Mouse (Mus musculus) left cerebral cortex, adult 9 months (tissue): ENCODE measurements around the gene Gm49325.
"Not testable (repeated sequence)": the region's sequence is repeated elsewhere in the genome, so short reads cannot be mapped to it uniquely, and the experiment has no call there.

Source experiments
- DNase-seq, 2 experiments: peaks; one replicate each; pipeline ENCODE4 v3.0.0; 2022; ENCODE audit warnings: low spot score in 2 of 2

The Gm49325 gene

DNA sequence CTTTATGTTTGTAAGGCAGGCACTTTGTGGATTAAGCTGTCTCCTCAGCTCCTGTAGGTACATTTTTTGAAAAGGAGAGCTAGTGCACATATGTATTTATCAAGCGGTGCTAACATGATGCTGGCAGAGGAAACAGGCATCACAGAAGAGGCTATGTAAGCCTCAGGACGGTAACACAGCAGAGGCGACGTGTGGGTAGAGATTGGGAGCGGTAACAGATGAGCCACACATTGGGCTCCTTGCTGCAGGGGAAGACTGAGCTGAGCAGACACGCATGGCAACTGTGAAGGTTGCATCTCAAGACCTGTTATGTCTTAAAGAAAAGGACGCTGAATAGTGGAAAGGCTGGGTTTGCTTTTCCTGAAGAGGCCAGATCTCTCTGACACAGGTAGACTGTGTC, 77.0 kb downstream of the Gm49325 start:
- peak in 1 of 2 experiments; percentile 31 for DNase-seq

DNA sequence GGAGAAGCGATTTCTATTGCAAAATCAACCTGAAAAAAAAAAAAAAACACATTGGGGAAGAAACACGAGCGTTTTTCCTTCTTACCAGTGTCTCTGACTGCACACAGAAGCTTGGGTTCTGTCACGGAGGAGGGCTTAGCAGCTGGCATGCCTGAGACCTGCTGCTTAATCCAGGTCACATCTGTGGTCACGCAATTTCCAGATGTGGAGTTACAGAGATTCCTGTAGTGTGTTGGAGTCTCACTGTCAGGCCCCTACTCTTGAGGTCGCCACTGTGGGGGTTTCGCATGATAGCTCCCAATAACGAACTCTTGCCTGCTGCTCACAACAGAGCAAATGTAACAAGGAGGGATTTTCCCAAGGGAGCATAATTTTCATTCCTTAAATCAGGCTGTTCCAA, 78.2 kb downstream of the Gm49325 start:
- no peak for DNase-seq

DNA sequence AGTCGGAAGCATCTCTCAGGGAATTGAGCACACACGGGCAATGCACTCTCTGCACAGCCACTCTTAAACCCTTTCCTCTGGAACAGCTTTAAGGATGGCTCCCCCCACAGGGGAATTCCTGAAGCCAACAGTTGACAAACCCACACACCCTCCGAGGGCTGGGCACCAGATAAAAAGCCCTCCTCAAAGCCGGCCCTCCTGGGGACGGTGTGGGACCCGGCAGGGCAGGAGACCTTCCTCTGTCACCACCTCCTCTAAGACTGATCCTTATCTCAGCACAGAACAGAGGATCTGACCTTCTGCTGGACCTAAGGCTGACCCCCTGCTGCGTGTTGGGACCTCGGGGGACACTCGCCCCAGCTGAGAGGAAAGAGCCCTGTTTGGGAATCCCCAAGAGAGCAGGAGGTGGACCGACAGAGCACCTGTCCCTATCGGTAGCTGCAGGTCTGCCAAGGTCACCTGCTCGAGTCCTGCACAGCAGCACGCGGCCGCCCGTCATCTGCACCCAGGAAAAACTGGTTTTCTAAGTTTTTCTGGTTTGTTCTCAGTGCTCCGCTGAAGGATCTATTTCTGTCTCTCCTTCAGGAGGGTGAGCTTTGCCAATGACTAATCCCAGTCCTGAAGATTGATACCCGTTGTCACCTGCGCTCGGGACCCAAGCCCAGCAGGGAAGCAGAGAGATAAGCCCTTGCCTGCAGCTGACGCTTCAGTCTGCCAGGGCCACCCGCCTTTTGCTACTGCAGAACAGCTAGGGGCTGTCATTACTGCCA, 80.1 kb downstream of the Gm49325 start, which contains the start of gene Tspear:
TSS of gene Tspear (plus strand) at position 675 of the 770 bp plus-strand sequence.
- DNase-seq = no peak

DNA sequence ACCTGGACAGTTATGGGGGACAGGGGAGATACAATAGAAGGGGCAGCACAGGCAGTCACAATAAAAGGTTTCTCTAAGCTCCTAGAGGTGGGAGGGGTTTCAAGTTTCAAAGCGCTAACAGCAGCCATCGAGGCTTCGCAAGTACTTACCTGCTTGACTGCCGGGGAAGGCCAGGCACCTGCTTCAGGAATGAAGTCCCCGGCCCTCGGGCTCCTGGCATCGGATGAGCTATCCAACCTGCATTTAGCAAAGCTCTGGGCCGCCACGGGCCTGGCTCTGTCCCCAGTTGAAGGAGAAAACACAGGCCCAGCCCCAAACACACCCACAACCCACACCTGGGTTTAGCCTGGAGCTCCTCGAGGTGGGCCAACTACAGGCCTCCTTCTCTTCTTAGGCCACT, 81.0 kb downstream of the Gm49325 start:
- DNase-seq = no peak

DNA sequence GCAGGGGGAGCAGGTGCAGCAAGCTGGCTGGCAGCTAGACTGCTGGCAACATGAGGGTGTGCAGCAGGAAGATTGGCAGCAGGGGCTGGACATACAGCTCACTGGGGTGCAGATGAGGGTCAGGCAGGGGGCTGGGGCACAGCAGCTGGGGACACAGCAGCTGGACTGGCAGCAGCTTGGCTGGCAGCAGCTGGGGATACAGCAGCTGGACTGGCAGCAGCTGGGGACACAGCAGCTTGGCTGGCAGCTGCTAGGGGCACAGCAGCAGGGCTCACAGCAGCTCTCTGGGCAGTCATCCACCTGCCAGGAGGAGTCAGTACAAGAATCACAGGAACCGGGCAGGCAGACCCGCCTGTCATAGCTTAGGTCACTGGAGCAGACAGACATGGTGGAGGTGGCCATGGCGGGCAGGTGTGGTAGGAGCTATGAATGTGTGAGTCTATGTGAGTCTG, 84.4 kb downstream of the Gm49325 start, which contains the start of gene Gm19402:
TSS of gene Gm19402 (minus strand) at position 402 of the 452 bp plus-strand sequence.
- DNase-seq = not testable (repeated sequence)
